Mouse (Mus musculus) heart, adult 2 months (tissue): ENCODE measurements around the gene Ccdc141. TPM values are rescaled to one million over a fixed set of nuclear protein-coding genes. Genes with fewer than 3 reads are reported as not detected.

ENCODE experiments used
- DNase-seq, 2 experiments: peaks; one replicate each; pipeline ENCODE4 v3.0.0; 2021
- H3K27ac ChIP-seq: fragments of 200-600 bp; 2 replicates; pipeline ENCODE4 v1.8.1; 2022
- H3K27me3 ChIP-seq: fragments of 200-500 bp; 2 replicates; pipeline ENCODE4 v1.6.1; 2012; ENCODE audit warnings: mild to moderate bottlenecking, low read length, inconsistent platforms, mixed read lengths; ENCODE audit not compliant: control insufficient read depth, insufficient read depth
- H3K36me3 ChIP-seq: fragments of 200-500 bp; 2 replicates; pipeline ENCODE4 v1.6.1; 2012; ENCODE audit warnings: low read length, inconsistent platforms; ENCODE audit not compliant: control insufficient read depth, insufficient read depth
- H3K4me1 ChIP-seq: fragments of 200-500 bp; 2 replicates; pipeline ENCODE4 v1.6.1; 2011; ENCODE audit warnings: low read length; ENCODE audit not compliant: control insufficient read depth, insufficient read depth
- H3K4me3 ChIP-seq: fragments of 200-600 bp; 2 replicates; pipeline ENCODE4 v1.8.1; 2022
- H3K79me2 ChIP-seq: fragments of 200-500 bp; replicated peaks from 2 replicates; pipeline ENCODE4 v1.6.1; 2012; ENCODE audit warnings: mild to moderate bottlenecking, inconsistent platforms, low read length, moderate library complexity, mixed read lengths; ENCODE audit not compliant: control insufficient read depth, insufficient read depth
- H3K9ac ChIP-seq: fragments of 200-500 bp; 2 replicates; pipeline ENCODE4 v1.6.1; 2012; ENCODE audit warnings: low read depth, mild to moderate bottlenecking, control low read depth, inconsistent platforms, low read length, mixed read lengths
- CTCF ChIP-seq: fragments of 200-600 bp; IDR thresholded peaks from 2 replicates; pipeline ENCODE4 v1.8.1; 2022; ENCODE audit warnings: antibody characterized with exemption, mild to moderate bottlenecking, moderate library complexity
- EP300 ChIP-seq: fragments of 200-500 bp; IDR thresholded peaks from 2 replicates; pipeline ENCODE4 v1.6.1; 2011; ENCODE audit warnings: low read depth, low read length, control low read depth; ENCODE audit not compliant: insufficient read depth
- POLR2A ChIP-seq: fragments of 200-500 bp; IDR thresholded peaks from 2 replicates; pipeline ENCODE4 v1.6.1; 2011; ENCODE audit warnings: mild to moderate bottlenecking, low read depth, low read length, control low read depth; ENCODE audit not compliant: insufficient read depth
- WGBS: fragments of 180-500 bp; shearing (Covaris S2); methylation state at CpG from one replicate; pipeline ENCODE4 v1.1.7; 2018; 5-methylcytosine and 5-hydroxymethylcytosine counted together
- intact Hi-C: fragments of 180-260 bp; cut with DNase I; formaldehyde crosslinking; loops from one replicate; pipeline ENCODE4 v1.15.1; 2025
- polyA plus RNA-seq: library from polyadenylated mRNA; depleted of rRNA; stranded (reverse); fragments of >200 nt; gene quantifications from 2 replicates; pipeline ENCODE4 v1.2.3, GENCODE M21; 2012
- total RNA-seq, 2 experiments: library from RNA; stranded (reverse); gene quantifications; 2 replicates each; pipeline ENCODE4 v1.2.3; 2021

Ccdc141 gene
- total and polyA plus RNA-seq, 3 experiments, result 35.6 to 189 (median 182) TPM

DNA sequence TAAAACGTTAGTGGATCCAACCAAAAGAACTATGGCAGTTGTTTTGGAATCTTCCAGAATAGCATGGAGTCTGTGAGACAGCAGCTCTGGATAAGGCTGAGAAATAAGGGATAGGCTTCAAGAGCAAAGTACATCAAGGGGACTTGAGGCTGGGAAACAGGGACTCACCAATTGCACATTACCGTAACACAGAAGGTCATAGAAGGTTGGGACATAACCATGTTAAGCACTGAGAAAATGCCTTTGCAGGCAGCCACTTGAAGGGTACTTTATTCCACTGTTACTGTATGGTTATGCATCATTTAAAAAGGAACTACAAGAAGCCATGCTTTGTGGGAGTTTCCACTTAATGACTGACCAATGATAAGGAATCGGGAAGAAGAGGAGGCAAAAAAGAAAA lies 71.7 kb downstream of the Ccdc141 start:
- Histone ChIP-seq H3K27ac (no peak overlapping the region), H3K79me2 (no peaks in the 10 kb centered on the region), H3K4me3 (no peak overlapping the region), H3K36me3 (peaks cover 4% of the 10 kb centered on the region), H3K4me1 (no peaks in the 10 kb centered on the region), H3K9ac (no peak overlapping the region), H3K27me3 (no peaks in the 10 kb centered on the region)
- 74% methylated on average over 3 of the region's 3 CpGs for WGBS
- intact Hi-C loops, result loop anchor here (1.0 kb wide), 1 partner anchor 41 kb away; no protein-coding TSS in a partner anchor
- no peak for DNase-seq
- TF ChIP-seq POLR2A (no peak), CTCF (no peak), EP300 (no peak)

DNA sequence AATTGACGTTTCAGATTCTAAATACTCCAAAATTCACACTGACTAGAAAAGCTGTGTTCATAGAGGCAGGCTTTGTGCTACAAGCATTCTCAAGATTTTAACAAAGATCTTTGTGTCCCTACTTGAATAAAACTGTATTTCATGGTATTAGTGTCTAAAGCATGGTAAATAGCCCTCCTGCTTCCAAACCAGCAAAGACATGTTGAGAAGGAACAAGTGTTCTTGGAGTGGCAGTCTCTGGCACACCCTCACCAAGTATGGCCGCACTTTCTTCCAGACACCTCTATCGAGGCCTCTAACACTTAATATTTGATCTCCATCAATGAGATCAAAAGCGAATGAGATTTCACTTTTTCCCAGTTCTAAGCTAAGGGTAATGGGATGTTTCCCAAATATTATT lies 78.7 kb downstream of the Ccdc141 start:
- Histone ChIP-seq H3K4me3 (no peak overlapping the region), H3K27ac (no peak overlapping the region), H3K79me2 (no peaks in the 10 kb centered on the region), H3K9ac (no peak overlapping the region), H3K4me1 (no peaks in the 10 kb centered on the region), H3K36me3 (peaks cover 13% of the 10 kb centered on the region), H3K27me3 (no peaks in the 10 kb centered on the region)
- TF ChIP-seq CTCF (no peak), EP300 (no peak), POLR2A (no peak)
- intact Hi-C loops, result no loop called here
- whole genome bisulfite sequencing, result 87% methylated on average over 4 of the region's 4 CpGs
- no peak for DNase-seq

DNA sequence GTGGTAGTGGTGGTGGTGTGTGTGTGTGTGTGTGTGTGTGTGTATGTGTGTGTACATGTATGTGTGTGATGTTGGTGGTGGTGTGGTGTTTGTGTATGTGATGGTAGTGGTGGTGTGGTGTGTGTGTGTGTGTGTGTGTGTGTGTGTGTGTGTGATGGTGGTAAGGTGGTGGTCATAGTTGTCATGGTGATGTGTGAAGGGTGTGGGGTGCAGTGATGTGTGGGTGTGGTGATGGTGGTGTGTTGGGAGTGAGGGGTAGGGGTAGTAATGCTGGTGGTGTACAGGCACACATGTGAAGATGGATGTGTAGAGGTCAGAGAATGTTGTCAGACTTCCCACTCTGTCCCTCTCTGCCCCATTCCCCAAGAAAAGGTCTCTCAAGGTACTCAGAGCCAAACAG lies 85.1 kb downstream of the Ccdc141 start:
- TF ChIP-seq EP300 (no peak), CTCF (no peak), POLR2A (no peak)
- Histone ChIP-seq H3K36me3 (peaks cover 13% of the 10 kb centered on the region), H3K4me3 (no peak overlapping the region), H3K27me3 (no peaks in the 10 kb centered on the region), H3K4me1 (no peaks in the 10 kb centered on the region), H3K9ac (no peak overlapping the region), H3K27ac (no peak overlapping the region), H3K79me2 (no peaks in the 10 kb centered on the region)
- intact Hi-C loops, result no loop called here
- no peak for DNase-seq

- Histone ChIP-seq H3K27me3 (no peaks in the 10 kb centered on the region), H3K4me3 (no peak overlapping the region), H3K4me1 (no peaks in the 10 kb centered on the region), H3K79me2 (no peaks in the 10 kb centered on the region), H3K27ac (no peak overlapping the region), H3K36me3 (peaks cover 13% of the 10 kb centered on the region), H3K9ac (no peak overlapping the region)
- TF ChIP-seq POLR2A, result no peak
- no peak for TF ChIP-seq EP300
- TF ChIP-seq CTCF, result peak; percentile 60
- DNase-seq, result no peak
- intact Hi-C loops, result no loop called here
These were observed 85.8 kb downstream of the Ccdc141 start for GRCm38 (mm10) chr2:77084629-77085028.

- Histone ChIP-seq H3K27ac (no peak overlapping the region), H3K27me3 (no peaks in the 10 kb centered on the region), H3K9ac (no peak overlapping the region), H3K36me3 (peaks cover 10% of the 10 kb centered on the region), H3K4me1 (peaks cover 2% of the 10 kb centered on the region), H3K4me3 (no peak overlapping the region), H3K79me2 (no peaks in the 10 kb centered on the region)
- 66% methylated on average over 2 of the region's 2 CpGs for WGBS
- TF ChIP-seq CTCF (peak; percentile 49), POLR2A (no peak)
- intact Hi-C loops, result no loop called here
- no peak for DNase-seq
These were observed 89.3 kb downstream of the Ccdc141 start for GRCm38 (mm10) chr2:77081156-77081555.

DNA sequence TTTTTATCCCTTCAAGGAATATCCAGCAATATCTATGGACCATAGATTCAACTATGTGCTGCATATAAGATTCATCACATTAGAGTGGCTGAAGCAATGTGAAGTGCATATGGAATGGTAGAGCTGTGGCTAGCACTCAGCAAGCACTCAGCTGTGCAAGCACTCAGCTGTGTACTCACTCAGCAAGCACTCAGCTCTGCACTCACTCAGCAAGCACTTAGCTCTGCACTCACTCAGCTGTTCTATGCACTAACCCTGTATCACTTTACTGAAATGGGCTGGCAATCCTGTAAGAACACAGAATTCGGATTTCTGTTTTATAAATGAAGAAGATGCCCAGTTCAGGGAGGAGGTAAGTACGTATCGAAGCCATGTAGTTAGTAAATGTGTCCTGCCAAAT lies 89.8 kb downstream of the Ccdc141 start:
- intact Hi-C loops, result no loop called here
- Histone ChIP-seq H3K79me2 (no peaks in the 10 kb centered on the region), H3K27me3 (no peaks in the 10 kb centered on the region), H3K9ac (no peak overlapping the region), H3K4me1 (peaks cover 2% of the 10 kb centered on the region), H3K27ac (no peak overlapping the region), H3K4me3 (no peak overlapping the region), H3K36me3 (peaks cover 10% of the 10 kb centered on the region)
- WGBS, result 91% methylated on average over 3 of the region's 3 CpGs
- no peak for DNase-seq
- no peak for TF ChIP-seq CTCF
- TF ChIP-seq EP300, result no peak
- no peak for TF ChIP-seq POLR2A

DNA sequence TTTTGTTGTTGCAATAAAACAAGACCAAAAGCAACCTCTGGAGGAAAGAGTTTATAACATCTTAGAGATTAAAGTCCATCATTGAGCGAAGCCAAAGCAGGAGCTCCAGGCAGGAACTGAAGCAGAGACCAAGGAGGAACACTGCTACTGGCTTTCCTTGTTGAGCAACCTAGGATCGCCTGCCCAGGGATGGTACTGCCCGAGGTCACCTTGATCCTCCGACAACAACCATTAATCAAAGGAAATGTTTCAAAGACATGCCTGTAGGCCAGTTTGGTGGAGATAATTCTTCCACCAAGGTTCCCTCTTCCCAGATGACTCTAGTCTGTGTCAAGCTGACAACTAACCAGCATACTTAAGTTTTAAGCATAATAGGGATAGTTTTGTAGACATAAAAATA lies 91.7 kb downstream of the Ccdc141 start:
- Histone ChIP-seq H3K36me3 (peaks cover 10% of the 10 kb centered on the region), H3K79me2 (no peaks in the 10 kb centered on the region), H3K27ac (no peak overlapping the region), H3K27me3 (no peaks in the 10 kb centered on the region), H3K4me3 (no peak overlapping the region), H3K4me1 (peaks cover 2% of the 10 kb centered on the region), H3K9ac (no peak overlapping the region)
- DNase-seq, result no peak
- WGBS, result 82% methylated on average over 4 of the region's 4 CpGs
- intact Hi-C loops, result no loop called here
- no peak for TF ChIP-seq EP300
- TF ChIP-seq POLR2A, result no peak
- TF ChIP-seq CTCF, result no peak
